Mouse (Mus musculus) large intestine, adult 2 months (tissue): ENCODE data around the gene Ptges3. TPM values are rescaled to one million over a fixed set of nuclear protein-coding genes. Genes with fewer than 3 reads are reported as not detected.

Experiments used
- DNase-seq: peaks from one replicate; pipeline ENCODE4 v3.0.0-alpha.2; 2012; ENCODE audit warnings: low read depth, low spot score
- WGBS: fragments of 180-500 bp; shearing (Covaris S2); methylation state at CpG from one replicate; pipeline ENCODE4 v1.1.7; 2018; 5-methylcytosine and 5-hydroxymethylcytosine counted together
- polyA plus RNA-seq: library from polyadenylated mRNA; depleted of rRNA; stranded (reverse); fragments of >200 nt; gene quantifications from 2 replicates; pipeline ENCODE4 v1.2.3, GENCODE M21; 2012

The Ptges3 gene
- polyA plus RNA-seq, 1 experiment: 23.0 TPM

DNA sequence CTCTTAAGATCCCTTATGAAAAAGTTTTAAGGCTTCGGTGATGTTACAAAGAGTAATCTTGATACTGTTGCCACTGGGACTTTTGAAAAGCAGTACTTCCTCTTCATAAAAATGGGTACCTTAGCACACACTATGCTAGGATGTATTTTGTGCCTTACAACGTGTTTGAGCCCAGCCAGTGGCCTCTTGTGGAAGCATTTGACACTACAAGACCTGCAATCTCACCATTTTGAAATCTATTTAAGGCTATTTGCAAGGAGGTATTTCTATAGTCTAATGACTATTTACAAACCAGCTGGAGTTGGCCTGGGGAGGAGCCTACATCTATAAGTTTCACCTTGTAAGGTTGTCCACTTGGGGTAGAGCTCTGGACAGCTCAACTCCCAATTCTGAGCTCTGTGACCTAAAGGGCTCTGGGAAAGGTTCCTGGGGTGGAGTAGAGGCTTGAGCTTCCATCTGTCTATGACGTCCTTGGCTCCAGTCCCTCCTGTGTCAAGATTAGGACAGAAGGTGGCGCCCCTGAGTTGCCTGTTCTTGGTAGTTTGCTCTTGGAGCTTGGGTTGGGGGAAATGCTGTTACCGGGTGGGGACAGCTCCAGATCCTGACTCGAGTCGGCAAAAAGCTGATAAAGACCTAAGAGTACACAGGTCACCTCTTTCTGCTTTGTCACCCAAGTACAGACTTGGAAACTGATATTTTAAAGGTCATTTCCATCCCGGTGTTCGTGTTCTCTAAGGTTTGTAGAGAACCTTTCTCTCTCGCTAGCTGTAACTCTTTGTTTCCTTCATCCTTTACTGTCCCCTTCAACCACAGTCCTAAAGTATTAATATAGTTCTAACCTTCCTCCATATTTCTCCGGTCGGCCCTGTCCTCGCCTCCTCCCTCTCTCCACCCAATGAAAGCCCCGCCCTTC, 32.2 kb downstream of the Ptges3 start:
- 2% methylated on average over 14 of the region's 14 CpGs for WGBS
- no peak for DNase-seq

DNA sequence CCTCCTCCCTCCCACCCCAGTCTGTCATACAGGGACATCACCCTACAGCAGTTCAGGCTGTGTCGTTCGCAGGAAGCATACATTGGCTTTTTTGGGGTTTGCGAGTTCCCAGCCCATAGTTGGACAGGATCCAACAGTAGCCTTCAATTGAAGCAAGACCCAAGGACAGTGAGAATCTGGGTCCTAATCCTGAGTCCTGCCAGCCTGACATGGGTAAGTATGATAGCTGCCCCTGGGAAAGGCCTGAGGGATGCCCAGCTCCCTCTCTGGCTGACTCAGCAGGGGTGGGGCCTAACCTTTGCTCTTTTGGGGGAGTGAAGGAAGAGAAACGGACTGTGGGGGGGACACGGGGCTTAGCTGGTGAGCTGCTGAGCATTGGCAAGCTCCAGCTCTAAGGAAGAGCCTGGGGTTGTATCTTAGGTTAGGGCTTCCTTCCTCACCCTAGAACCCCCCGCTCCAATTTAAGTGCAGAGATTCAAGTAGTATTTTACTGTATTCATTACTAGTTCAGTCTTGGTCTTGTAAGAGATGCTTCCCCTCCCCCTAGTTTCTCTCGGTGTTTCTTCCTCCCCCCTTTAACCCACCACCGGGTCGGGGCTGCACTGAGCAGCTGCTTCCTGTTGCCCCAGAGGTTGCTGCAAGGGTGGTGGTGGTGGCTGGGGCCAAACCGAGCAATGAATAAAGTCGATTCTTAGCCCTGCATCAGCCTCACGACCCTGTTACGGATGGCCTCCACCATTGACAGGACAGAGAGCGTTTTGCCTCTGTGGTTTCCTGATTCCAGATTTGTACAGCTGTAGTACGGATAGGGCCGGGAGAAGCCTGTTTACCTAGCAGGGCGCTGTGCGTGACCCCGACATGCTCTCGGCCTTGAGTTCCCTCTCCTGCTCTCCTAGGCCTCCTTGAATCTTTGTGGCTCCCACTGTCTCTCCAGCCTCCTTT, 33.1 kb downstream of the Ptges3 start, which contains the start of gene Baz2a:
Baz2a (plus strand) TSS at position 14 of the 942 bp plus-strand sequence.
- WGBS: under 1% methylated on average over 20 of the region's 20 CpGs
- no peak for DNase-seq

DNA sequence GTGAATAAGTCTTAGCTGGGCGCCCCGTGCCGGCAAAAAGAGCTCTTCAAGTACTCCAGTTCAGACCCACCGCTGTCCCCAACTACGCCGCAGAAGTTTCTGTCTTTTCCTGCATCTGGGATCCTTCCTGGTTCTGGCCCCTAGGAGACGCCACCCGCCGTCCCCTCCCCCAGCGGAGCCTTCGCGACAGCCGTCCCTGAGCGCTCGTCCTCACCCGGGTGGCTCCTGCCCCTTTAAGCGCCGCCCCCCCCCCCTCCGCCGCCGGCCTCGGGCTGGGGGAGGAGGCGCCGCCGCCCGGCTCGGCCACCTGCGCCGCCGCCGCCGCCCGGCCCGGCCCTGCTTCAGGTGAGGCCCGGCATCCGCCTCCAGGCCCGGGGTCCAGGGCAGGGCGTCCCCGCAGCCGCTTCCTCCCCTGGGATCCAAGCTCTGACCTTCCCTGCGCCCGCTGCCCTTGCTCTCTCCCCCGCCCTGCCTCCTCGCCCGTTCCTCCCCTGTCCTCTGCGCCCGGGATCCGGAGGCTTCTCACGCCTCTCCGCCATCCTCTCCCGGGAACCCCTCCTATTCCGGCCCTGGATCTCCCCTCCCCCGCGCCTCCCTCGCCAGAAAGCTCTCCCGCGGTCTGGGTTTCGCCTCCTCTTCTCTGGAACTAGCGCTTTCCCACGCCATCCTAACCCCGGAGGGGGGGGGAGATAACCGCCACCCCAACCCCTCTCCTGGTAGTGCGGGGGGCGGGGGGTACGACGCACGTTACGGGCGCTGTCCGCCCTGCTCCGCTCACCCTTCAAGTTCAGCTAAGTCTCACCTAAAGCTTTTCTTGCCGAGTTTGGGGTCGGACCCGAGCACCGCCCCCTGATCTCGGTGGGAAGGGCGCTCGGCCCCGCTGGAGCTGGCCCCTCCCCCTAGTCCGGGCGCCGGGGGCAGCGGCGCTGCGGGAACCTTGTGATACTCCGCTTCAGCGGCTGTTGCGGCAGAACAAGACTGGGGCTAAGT, 34.0 kb downstream of the Ptges3 start:
- 1% methylated on average over 79 of the region's 88 CpGs for WGBS
- DNase-seq: no peak

DNA sequence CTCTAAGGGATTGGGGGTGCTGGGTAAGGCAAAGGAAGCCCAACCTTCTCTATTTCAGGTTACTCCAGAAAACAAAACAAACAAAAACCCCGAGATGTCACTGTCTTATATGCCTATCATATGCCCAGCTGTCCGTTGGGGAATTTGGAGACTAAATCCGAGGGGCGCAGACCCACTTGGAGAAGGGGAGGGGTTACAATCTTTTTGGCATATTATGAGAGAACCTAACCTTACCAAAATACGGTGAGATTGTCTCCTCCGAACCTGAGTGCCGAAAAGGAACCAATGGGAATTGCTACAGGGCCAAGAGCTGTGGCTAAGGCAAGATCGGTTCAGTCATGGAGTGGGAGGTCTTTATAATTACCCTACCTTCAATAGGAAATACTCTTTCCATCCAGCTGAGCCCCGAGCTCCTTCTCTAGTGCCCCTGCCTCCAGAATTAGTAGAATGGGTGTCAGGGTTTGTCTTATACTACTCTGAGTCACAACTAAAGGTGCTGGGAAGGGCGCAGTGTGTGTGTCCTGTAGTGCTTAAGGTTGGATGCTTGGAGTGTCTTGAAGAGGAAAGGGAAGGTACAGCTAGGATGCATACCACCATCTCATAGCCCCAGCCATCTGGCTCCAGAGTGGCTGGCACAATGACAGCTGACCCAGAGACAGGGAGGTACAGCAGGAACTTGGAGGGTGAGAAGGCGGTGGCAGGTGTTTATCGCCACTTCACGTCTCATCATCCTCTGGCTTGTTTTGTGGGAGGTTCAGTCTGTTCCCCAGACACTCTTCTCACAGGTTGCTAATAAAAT, 34.9 kb downstream of the Ptges3 start:
- no peak for DNase-seq
- 13% methylated on average over 13 of the region's 13 CpGs for WGBS

DNA sequence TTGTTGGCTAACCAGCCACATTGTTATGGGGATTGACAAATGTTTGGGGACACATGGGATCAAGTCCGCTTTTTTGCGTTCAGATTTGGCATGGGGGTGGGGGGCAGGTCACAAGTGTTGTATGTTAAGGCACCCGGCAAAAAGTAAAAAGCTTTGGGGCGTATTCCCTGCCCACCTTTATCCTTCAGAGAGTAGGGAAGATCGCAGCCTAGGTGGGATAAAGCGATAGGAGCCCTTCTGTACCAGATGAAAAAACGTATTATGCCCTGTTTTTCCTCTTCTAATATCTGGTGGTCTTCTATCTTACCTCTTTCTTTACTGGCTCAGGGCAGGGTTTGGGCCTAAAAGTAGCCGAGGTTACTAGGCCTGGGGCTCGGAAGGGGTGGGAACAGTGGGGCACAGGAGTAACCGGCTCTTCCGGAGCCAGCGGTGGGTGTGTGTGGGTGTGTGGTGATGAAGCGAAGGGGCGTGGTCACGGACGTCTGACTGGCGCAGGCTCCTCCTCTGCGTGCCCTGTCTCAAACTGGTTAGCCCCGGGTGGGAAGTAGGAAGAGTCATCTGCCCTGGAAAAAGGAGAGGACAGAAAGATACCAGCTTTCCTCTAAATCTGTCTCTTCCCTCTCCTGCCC, 35.7 kb downstream of the Ptges3 start:
- no peak for DNase-seq
- WGBS: 7% methylated on average over 19 of the region's 19 CpGs

DNA sequence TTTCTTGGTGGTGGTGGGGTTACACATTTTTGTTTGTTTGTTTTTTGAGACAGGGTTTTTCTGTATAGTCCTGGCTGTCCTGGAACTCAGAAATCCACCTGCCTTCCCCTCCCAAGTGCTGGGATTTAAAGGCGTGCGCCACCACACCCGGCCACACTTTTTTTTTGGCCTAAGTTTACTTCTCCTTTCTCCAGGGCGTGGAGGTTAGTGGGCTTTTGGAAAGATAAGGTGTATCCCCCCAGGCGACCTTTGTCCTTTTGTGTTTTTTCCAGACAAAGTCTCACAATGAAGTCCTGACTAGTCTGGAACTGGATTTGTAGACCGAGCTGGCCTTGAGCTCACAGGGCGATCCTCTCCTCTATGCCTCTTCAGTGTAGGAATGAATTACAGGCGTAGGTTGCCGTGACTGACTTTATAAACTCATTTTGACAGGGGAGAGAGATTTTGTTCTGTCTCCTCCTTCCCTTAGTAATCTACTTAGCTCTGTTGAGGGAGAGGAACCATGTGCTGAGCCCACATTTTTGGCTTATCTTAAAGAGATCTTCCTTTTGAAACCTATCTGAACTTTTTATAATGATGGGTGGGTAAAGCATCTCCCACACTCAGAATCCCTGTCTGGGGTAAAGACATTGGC, 36.4 kb downstream of the Ptges3 start:
- WGBS: 25% methylated on average over 9 of the region's 9 CpGs
- no peak for DNase-seq

DNA sequence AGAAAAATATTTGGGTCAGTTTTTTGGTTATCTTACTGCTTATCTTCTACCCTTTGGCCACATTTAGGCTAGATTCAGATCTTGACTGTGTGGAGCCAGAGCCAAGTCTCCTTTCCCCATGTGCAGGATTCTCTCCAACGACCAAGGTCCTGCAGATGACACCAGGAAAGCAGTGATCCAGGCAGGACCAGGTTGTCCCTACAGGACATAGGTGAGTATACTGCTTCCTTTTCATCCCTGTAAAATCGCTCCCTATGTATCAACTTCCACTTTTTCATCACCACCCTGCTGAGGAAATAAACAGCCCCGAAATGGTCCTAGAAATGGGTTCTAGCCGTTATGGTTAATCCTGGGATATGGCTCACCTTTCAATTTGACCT, 37.5 kb downstream of the Ptges3 start:
- no peak for DNase-seq
- WGBS: 23% methylated on average over 4 of the region's 4 CpGs

DNA sequence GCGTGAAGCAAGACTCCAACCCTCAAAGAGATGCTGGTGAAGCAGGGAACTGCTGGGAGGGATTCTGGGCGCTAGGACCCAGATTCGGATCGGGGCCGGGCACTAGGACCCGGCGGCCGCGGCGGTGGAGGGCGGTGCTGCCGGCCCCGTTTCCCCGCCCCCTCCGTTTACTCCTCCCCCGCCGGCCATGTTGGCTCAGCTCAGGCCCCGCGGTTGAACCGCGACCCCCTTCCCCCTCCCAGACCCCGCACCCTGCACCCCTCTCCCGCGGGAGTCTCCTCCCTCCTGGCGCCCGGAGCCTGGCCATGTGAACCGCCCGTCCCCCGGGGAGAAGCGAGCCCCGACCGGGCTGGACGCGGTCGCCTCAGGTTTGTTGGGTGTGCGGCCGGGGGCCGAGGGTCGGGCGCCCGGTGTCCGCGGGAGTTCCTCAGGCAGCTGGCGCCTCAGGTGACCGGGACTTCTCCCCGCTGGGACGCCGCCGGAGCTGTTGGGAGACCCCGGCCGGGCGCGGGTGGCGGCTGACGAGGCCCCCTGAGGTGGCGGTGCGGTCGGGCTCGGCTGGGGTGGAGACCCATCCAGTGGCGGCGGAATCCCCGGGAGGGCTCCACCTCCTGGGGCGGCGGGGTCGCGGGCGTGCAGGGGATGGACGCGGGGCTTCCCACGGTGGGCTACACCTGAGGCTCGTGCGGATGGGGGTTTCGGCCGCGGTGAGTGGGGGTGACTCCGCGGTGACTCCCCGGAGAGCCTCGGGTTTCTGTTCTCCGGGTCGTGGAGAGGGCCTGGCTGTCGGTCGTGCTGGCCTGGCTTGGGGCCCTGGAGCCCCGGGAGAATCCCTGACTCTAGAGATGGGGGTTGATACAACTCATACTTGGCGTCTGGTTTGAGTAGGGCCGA, 38.2 kb downstream of the Ptges3 start:
- DNase-seq: no peak
- under 1% methylated on average over 86 of the region's 86 CpGs for WGBS

DNA sequence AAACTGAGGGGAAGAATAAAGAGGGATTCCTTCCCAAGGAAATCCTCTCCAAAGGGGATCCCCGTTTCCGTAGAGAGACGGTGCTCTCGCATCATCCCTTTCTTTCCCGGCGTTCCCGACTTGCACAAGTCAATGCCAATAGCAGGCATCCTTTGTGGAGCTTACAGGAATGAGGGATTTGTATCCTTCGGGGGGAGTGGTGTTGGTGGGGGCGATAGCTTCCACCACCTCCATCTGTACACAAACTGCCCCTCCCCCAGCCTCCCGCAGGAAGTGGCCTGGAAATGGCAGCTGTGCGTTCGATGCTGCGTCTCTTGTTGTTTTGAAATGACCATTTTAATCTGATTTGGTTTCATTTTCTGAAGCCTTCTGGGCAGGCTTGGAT, 38.8 kb downstream of the Ptges3 start:
- WGBS: 0% methylated on average over 13 of the region's 13 CpGs
- DNase-seq: no peak

DNA sequence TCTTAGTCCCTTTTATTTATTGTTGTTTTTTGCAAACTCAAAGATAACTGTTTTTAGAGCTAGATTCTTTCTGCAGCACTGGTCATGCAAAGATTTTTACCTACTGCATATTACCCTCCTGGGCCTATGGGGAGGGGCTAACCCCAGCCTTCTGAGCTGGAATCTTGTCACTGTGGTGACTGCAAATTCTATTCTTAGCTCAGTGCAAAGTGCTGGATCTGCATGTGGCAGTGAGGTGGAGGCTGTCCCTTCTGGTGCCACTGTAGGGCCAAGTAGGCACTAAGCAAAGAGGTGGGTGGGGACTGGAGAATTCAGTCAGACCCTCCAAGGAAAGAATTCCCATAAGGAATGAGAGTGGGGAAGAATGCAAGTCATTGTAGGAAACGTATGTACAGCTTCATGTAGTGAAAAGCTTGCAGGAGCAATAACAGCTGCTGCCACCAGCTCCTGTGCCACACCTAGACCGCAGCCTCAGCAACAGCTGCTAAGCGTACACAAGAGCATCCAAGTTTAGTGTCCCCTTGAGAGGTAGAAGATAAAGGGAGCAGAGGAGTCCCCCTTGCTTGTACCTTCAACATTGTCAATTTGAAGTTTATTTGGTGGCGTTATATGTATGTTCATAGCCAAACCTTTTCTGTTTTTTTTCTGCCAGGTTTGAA, 51.5 kb downstream of the Ptges3 start:
- DNase-seq: no peak
- 80% methylated on average over 4 of the region's 4 CpGs for WGBS

DNA sequence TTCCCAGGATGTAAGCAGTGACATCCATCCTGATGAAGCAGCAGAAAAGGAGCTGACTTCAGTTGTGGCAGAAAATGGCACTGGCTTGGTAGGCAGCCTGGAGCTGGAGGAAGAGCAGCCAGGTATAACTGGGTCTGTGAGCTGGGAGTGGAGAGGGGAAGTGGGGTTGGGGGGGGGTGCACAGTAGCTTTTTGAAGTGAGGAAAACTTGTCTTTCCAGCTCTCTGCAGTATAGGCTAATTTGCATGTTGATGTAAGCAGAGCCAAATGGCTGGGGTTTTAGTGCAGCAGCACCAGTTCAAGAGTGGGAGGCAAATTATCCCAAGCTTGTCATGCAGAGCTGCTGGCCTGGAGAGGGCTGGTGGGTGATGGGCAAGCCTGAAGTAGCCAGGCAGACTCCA, 52.5 kb downstream of the Ptges3 start:
- no peak for DNase-seq

DNA sequence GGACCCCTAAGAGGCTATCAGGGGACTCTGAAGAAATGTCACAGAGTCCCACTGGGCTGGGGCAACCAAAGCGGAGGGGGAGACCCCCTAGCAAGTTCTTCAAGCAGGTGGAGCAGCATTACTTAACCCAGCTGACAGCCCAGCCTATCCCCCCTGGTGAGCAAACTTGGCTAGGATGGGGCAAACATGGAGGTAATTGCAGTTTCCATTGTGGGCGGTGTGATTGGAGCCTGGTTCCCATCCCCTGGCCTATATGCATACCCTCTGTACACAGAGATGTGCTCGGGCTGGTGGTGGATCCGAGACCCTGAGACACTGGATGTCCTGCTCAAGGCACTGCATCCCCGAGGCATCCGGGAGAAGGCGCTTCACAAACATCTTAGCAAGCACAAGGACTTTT, 65.1 kb downstream of the Ptges3 start:
- 87% methylated on average over 7 of the region's 7 CpGs for WGBS
- DNase-seq: no peak

DNA sequence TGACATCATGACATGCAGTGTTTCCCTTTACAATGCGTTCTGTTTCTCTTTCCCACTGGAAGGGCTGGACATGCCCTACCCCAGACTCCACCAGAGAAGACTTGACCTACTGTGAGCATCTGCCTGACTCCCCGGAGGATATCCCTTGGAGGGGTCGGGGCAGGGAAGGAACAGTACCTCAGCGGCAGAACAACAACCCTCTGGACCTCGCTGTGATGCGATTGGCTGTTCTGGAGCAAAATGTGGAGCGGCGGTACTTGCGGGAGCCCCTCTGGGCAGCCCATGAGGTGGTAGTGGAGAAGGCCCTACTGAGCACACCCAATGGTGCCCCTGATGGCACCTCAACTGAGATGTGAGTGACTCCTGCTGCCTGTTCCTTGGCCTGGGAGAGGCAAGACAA, 66.1 kb downstream of the Ptges3 start:
- WGBS: 93% methylated on average over 9 of the region's 9 CpGs
- no peak for DNase-seq

DNA sequence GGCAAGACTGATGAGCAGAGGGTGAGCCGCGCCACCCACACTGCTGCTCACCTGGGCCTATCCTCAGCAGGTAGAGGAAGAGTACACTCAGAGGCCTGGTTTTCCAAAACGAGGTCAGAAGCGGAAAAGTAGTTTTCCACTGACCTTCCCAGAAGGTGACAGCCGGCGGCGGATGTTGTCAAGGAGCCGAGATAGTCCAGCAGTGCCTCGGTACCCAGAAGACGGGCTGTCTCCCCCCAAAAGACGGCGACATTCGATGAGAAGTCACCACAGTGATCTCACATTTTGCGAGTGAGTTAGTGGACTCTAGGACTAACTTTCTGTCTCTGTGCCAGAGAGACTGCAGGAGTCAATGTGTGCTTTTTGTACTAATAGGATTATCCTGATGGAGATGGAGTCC, 67.2 kb downstream of the Ptges3 start:
- 85% methylated on average over 14 of the region's 14 CpGs for WGBS
- no peak for DNase-seq
